In the genomic region with DNA sequence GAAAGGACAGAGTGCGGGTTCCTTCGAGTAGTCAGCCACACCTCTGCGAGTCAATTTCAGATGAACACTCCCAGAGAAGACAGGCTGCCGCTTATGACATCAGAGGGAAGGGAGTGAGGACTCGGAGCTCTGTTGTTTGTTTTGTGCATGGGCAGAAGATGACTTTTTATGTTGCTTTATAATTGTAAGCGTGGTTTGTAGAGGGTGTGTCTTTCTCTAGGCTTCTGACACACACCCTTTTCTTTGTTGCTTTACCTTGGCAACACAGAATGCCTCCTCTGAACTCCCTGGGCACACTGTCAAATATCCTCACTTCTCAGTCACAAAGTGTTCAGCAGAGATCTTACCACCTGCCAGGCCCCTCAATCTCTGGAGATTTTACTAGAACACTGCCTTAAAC, we compare ENCODE assay signal across 18 mouse cellular contexts. TPM values are rescaled to one million over a fixed set of nuclear protein-coding genes. Genes with fewer than 3 reads are reported as not detected.
A peak's percentile ranks its signal among the peaks of the same experiment; 100 is the strongest.
DNase-seq lines count a peak whose midpoint lies in the region; ATAC-seq lines count a peak whose summit lies in the region.
"Had no signal": no experiment of that assay in that cellular context is flagged by ENCODE, and none has a peak within 500 bp of the region (broad histone marks: within the 10 kb centered on the region; RNA-seq: fewer than 3 reads in every experiment).

No protein-coding gene starts in this region.

- no peak for ATAC-seq in hindbrain, embryonic 14.5 days (ENCODE audit: low FRiP score)
- peak; percentile 33 for ATAC-seq in neutrophil, adult 5-6 weeks (ENCODE audit: extremely low read depth, insufficient number of reproducible peaks, low FRiP score, poor library complexity, severe bottlenecking)

- H3K9ac ChIP-seq in hindbrain, embryonic 14.5 days, result no peak overlapping the region
- H3K9ac ChIP-seq: heart, embryonic 15.5 days; hindbrain, embryonic 12.5 days; limb, embryonic 13.5 days; liver, embryonic 14.5 days; midbrain, embryonic 12.5 days had no signal

- no peak overlapping the region for H3K4me3 ChIP-seq in hindbrain, embryonic 14.5 days (replicated peaks; ENCODE audit: low read length)
- no peak overlapping the region for H3K4me3 ChIP-seq in hindbrain, embryonic 10.5 days
- H3K4me3 ChIP-seq: heart, embryonic 15.5 days; hindbrain, embryonic 12.5 days; limb, embryonic 13.5 days; midbrain, embryonic 12.5 days had no signal

- no peaks in the 10 kb centered on the region for H3K4me1 ChIP-seq in hindbrain, embryonic 14.5 days (replicated peaks; ENCODE audit: control insufficient read depth, insufficient read depth, low read length)
- peaks cover 29% of the 10 kb centered on the region for H3K4me1 ChIP-seq in hindbrain, embryonic 10.5 days (replicated peaks)

- no peak overlapping the region for H3K4me2 ChIP-seq in hindbrain, embryonic 14.5 days (replicated peaks)
- H3K4me2 ChIP-seq: heart, embryonic 15.5 days; hindbrain, embryonic 12.5 days; limb, embryonic 13.5 days; midbrain, embryonic 12.5 days had no signal

- intact Hi-C loops in left cerebral cortex, postnatal 14 days (cut with DNase I), result no loop called here

- H3K27ac ChIP-seq in hindbrain, embryonic 14.5 days, result no peak overlapping the region
- H3K27ac ChIP-seq in hindbrain, embryonic 10.5 days, result no peak overlapping the region
- H3K27ac ChIP-seq: heart, embryonic 15.5 days; hindbrain, embryonic 12.5 days; limb, embryonic 13.5 days; liver, embryonic 14.5 days; midbrain, embryonic 12.5 days had no signal

- DNase-seq in hindbrain, embryonic 14.5 days (ENCODE audit: low spot score), result peak; percentile 46
- no peak for DNase-seq in hindbrain, embryonic 10.5 days (ENCODE audit: low spot score)
- DNase-seq in CD4-positive, CD25-positive, alpha-beta regulatory T cell, adult 2 months (ENCODE audit: low read depth, low spot score), result peak; percentile 52
- peak; percentile 50 for DNase-seq in NIH3T3 (ENCODE audit: low read depth)
- DNase-seq in urinary bladder, postnatal 25 days (ENCODE audit: low spot score), result no peak
- no peak for DNase-seq in left cerebral cortex, postnatal 14 days (ENCODE audit: low spot score in 2 of 2)
- DNase-seq: adrenal gland, postnatal 25 days; cerebellum, adult 9-10 months; kidney, adult 11 months; kidney, postnatal 10 days; lung, postnatal 14 days had no signal

- no peaks in the 10 kb centered on the region for H3K36me3 ChIP-seq in hindbrain, embryonic 14.5 days (replicated peaks; ENCODE audit: control insufficient read depth, insufficient read depth)
- 0 out of 2 replicates have a peak, but pooled peaks cover 9% of the 10 kb centered on the region for H3K36me3 ChIP-seq in hindbrain, embryonic 10.5 days
- H3K36me3 ChIP-seq: heart, embryonic 15.5 days; hindbrain, embryonic 12.5 days had no signal

- H3K9me3 ChIP-seq in hindbrain, embryonic 14.5 days (ENCODE audit: control insufficient read depth, low read length), result no peaks in the 10 kb centered on the region
- no peaks in the 10 kb centered on the region for H3K9me3 ChIP-seq in hindbrain, embryonic 10.5 days
- H3K9me3 ChIP-seq: heart, embryonic 15.5 days; hindbrain, embryonic 12.5 days; limb, embryonic 13.5 days; midbrain, embryonic 12.5 days had no signal

- H3K27me3 ChIP-seq in hindbrain, embryonic 14.5 days (ENCODE audit: control insufficient read depth, insufficient read depth, low read length), result no peaks in the 10 kb centered on the region
- H3K27me3 ChIP-seq in hindbrain, embryonic 10.5 days (ENCODE audit: insufficient read depth, poor library complexity, severe bottlenecking), result no peaks in the 10 kb centered on the region
- H3K27me3 ChIP-seq: heart, embryonic 15.5 days; hindbrain, embryonic 12.5 days; limb, embryonic 13.5 days; midbrain, embryonic 12.5 days had no signal

- WGBS in hindbrain, embryonic 14.5 days, result 81% methylated on average over 6 of the region's 6 CpGs
- WGBS in hindbrain, embryonic 10.5 days, result 85% methylated on average over 6 of the region's 6 CpGs

RNA-seq across cellular contexts. Expression of a gene that starts 36.8 kb away (rescaled TPM):
- polyA plus RNA-seq in hindbrain, embryonic 14.5 days (2014; fragmentation: Nextera tagmentation; extraction: Ambion mirVana), result 0.05 and 0.07 TPM in 2 replicates
- 0.05 TPM in 1 of 2 replicates, not detected in the other for polyA plus RNA-seq in hindbrain, embryonic 10.5 days (2016; fragmentation: Nextera tagmentation; extraction: Ambion mirVana)
- total RNA-seq in neutrophil, adult 5-6 weeks (2017), result 264 and 265 TPM in 2 replicates
- total RNA-seq in left cerebral cortex, postnatal 14 days (2021), result under 1 TPM; 0.34 to 0.40 TPM
- polyA plus RNA-seq: hindbrain, embryonic 12.5 days; midbrain, embryonic 12.5 days; stomach, embryonic 14.5 days had no signal

RNA-seq across cellular contexts. Expression of a gene that starts 43.9 kb away (rescaled TPM):
- 3.6 and 3.7 TPM in 2 replicates for polyA plus RNA-seq in hindbrain, embryonic 14.5 days (2014; fragmentation: Nextera tagmentation; extraction: Ambion mirVana)
- polyA plus RNA-seq in hindbrain, embryonic 10.5 days (2016; fragmentation: Nextera tagmentation; extraction: Ambion mirVana), result 2.0 and 2.1 TPM in 2 replicates
- 4.3 and 5.6 TPM in 2 replicates for total RNA-seq in neutrophil, adult 5-6 weeks (2017)
- 10 to 100 TPM; 40.8 to 47.1 TPM for total RNA-seq in left cerebral cortex, postnatal 14 days (2021)

Comparison
In these comparisons a context has a peak if more than half of its experiments do, and no peak if none do; other contexts are left out.
1. DNase-seq: peak in hindbrain, embryonic 14.5 days (single experiment), CD4-positive, CD25-positive, alpha-beta regulatory T cell, adult 2 months (single experiment) and NIH3T3 (single experiment); none in hindbrain, embryonic 10.5 days (single experiment), urinary bladder, postnatal 25 days (single experiment) and left cerebral cortex, postnatal 14 days (0 of 2).
2. RNA of a gene that starts 36.8 kb away (total RNA-seq): 264 to 265 TPM in neutrophil, adult 5-6 weeks; 0.34 to 0.40 TPM in left cerebral cortex, postnatal 14 days; every median in the first group is over 100 times any median in the second.